Mouse (Mus musculus) heart, postnatal 25 days (tissue): ENCODE data around the gene Fam189b. TPM values are rescaled to one million over a fixed set of nuclear protein-coding genes. Genes with fewer than 3 reads are reported as not detected.
"Not testable (repeated sequence)": the region's sequence is repeated elsewhere in the genome, so short reads cannot be mapped to it uniquely, and the experiment has no call there.

Experiments used
- DNase-seq: peaks from one replicate; pipeline ENCODE4 v3.0.0; 2022; ENCODE audit warnings: low spot score
- intact Hi-C: fragments of 180-260 bp; cut with DNase I; formaldehyde crosslinking; loops from one replicate; pipeline ENCODE4 v1.15.1; 2025
- total RNA-seq, 2 experiments: library from RNA; stranded (reverse); gene quantifications; 2 replicates each; pipeline ENCODE4 v1.2.3; 2021

The Fam189b gene
- total RNA-seq, result 1 to 10 TPM; 5.2 to 5.7 TPM

DNA sequence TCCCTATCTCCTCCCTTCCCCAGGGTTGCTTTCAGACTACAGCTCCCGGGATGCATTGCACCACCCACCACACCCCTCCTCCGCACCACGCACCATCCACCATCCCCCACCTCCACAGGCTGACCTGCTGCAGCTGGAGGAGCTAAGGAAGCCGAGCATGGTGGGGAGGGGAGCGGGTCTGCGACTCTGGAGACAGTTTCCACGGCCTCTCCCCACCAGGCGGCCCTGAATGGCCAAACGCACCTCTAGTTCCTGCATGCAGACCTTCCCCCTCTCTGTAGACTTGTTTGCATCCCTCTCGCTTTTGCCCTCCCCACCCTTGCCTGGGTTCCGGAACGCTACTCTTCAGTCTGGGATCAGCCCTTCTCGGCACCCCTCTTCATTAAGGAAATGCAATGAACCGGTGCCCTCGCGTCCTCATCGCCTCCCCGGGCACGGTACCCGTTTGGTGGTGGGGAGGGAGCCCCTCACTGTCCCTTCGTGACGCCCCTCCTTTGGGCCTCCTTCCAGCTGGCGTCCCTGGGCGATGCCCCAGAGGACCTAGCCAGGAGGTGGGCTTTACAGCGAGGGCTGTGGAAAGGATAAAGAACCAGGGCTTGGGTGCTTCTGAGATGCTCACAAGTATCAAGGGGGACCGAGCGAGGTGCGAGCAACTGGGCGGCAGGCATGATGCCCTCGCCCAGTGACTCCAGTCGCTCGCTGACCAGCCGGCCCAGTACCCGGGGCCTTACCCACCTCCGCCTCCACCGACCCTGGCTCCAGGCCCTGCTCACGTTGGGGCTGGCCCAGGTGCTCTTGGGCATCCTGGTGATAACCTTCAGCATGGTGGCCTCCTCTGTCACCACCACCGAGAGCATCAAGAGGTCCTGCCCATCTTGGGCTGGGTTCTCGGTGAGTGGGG lies at the start of gene Fam189b:
Gene Fam189b, plus strand, starts transcription at position 86 of the 901 bp plus-strand sequence.
- intact Hi-C loops, result no loop called here
- DNase-seq, result peak; percentile 75

DNA sequence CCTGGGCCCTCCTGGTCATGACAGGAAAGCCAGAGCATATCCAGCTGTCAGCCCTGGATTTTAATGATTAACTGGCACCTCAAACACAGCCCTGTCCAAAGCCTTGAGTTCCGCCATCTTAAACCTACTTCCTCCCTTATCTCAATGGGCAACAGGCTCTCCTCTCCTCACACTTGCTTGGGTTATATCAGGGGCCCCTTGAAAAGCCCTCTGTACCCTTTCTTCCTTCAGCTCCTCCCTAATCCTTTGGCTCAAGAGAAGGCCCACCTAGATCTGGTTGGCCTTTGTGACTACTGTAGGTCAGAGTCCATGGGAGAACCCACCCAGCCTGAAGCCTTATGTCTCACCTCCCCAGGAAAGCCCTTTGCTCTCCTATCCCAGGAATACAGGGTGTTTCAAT lies 49.2 kb upstream of the Fam189b start:
- DNase-seq, result no peak

DNA sequence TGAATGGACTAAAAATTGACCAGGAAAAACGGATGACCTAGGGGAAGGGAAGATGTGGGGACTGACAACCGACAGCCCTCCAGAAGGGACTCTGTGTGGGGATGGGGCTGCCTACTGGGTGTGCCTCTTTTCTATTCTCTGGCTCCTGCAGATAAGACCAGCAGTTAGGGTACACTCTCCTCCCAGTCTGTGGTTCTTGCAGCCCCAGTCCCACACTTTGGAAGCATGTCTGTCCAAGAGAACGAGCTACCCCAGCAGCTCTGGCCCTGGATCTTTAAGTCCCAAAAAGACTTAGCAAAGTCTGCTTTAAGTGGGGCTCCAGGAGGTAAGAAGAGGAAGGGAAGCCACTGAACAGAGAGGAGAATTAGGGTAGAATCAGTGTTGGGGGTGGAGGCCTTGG lies 47.0 kb upstream of the Fam189b start, which contains the start of gene Pklr:
Gene Pklr, plus strand, starts transcription at position 185 of the 400 bp plus-strand sequence.
- intact Hi-C loops, result no loop called here

More for the DNA sequence above, 49.2 kb upstream of the Fam189b start:
- intact Hi-C loops, result no loop called here

DNA sequence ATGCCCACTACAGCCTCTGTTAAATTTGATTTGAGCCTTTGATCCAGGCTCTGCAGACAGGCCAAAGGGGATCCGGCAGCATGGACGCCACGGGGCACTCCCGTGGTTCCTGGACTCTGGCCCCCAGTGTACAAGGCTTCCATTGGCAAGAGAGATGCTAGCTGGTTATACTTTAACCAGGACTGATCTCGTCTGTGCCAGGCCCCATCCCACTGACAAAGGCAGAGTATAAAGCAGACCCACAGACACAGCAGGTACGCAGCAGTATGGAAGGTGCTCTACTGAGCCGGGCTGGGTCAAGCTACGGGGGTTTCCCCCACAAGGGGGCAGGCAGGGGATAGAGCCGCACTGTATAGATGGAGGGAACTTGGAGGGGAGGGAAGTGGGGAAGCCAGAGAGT lies 46.6 kb upstream of the Fam189b start:
- intact Hi-C loops, result no loop called here
- DNase-seq, result no peak

More for the DNA sequence above, 47.0 kb upstream of the Fam189b start, which contains the start of gene Pklr:
- no peak for DNase-seq

DNA sequence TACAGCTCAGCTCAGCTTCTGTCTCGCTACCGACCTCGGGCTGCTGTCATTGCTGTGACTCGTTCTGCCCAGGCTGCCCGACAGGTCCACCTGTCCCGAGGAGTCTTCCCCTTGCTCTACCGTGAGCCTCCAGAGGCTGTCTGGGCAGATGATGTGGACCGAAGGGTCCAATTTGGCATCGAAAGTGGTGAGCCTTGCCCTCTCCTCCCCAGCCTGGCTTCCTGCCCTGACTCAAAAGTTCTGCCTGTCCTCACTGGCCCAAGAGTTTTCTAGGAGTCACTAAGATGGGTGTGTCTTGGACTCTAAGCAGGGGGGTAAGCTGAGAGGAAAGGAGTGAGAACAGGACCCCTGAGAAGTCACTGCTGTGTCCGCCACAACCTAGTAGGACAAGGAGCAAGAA lies 38.1 kb upstream of the Fam189b start:
- DNase-seq, result no peak
- intact Hi-C loops, result no loop called here

DNA sequence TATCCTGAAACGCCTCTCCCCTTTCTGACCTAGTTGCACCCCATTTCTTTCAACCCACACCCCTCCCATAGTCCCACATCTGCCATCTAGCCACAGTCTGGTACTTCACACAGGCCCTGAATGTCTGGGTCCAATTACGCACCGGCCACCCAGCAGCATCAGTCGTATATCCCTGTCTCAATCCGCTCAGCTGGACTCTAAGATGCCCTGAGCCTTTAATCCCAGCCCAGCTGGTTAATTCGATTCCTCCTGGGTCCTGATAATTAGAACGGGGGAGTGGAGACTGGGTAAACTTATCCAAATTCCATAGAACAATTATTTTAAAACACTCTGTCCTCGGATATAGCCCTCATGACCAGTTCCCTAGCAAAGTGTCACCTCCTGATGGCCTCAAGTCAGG lies 37.4 kb upstream of the Fam189b start:
- DNase-seq, result no peak
- intact Hi-C loops, result no loop called here

DNA sequence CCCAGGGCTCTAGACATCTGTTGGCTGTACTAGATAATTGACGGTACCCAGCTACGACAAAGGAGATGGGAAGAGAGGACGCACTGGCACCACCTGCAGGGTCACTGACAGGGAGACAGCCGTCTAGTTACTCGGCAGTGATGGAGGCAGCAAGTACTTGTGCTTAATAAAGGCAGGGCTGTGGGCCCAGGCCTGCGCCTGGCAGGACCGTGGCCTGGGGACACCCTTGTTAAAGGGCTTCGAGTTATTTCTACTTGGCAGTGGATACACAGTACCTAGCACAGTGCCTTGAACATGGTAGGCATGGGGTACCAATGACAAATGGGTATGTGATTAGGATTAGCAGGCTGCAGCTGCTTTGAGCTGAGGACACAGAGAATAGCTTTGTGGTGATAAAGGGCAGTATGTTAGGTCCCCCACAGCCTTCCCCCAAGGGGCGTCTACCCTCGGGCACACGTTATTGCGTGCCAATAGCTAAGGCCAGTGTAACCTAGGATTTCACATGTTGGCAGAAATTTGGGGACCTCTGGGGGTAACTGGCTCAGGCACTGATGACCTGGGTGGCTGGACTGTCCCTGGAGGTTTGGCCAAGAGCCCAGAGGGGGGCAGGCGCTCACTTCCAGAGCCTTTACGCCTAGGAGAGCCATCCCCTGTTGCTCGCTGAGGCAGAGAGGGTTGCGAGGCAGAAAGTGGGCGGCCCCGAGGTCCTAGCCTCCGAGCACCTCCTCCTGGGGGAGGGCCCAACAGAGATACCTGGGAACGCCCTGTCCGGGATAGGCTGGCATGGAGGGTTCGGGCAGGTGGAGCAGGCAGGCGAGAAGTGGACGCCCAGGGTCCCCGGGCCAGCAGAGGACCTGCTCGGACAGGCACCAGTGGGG lies 35.6 kb upstream of the Fam189b start:
- intact Hi-C loops, result no loop called here
- no peak for DNase-seq

DNA sequence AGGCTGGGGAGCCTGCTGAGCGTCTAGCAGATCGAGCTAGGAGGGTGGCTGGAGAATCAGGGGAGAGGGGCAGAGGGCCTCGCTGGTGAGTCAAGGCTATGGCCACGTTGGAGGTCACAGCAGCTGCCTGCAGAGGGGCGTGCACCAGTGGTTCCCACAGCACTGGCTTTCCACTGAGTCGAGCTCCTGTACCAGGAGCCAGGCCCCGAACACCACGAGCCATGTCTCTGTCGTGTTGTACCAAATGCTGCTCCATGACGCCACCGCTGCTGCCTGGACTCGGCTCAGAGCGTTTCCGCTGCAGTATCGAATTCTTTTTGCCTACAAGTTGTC lies 35.0 kb upstream of the Fam189b start:
- DNase-seq, result no peak
- intact Hi-C loops, result no loop called here

DNA sequence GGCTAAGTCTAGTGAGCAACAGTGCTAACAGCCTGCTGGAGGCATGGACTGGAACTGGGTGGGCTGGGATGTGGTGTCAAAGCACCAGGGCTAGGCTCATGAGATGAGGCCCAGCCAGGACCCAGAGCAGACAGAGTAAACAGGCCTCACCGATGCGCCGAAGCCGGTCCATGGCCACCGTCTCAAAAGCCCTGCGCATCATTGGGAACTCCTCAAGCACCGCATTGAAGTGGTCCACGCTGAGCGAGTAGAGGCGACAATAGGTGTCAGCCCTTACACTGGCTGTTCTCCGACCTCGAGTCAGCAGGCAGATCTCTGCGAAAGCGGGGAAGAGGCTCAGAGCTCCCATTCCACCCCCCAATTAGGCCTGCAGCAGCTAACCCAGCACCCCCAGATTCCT lies 34.4 kb upstream of the Fam189b start:
- DNase-seq, result no peak
- intact Hi-C loops, result no loop called here

DNA sequence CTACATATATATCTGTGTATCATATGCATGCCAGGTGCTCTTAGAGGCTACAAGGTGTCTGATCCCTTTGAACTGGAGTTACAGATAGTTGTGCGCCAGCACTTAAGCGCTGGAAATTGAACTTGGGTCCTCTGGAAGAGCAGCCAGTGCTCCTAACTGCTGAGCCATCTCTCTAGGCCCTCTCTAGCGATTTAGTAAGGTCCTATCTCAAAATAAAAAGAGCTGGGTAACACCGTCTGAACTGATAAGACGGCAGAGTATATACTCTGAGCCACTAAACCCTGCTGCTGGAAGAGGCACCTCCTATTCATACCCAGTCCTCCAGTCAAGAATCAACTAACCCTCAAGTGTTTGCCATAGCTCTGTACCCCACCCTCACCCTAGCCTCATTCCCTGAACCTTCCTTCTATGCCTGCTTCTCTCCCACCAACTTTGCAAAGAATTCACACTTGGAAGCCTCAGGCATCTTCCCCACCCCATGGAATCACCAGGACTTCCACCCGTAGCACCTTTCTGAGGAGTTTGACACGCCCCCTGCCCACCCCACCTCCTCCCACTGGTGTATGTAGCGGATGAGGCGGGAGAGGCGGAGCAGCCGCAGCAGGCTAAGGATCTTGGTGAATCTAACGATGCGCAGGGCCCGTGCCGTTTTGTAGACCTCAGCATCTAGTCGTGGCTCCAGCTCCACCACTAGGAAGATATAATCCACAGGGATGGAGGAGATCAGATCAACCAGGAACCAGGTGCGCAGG lies 30.7 kb upstream of the Fam189b start:
- intact Hi-C loops, result no loop called here
- no peak for DNase-seq

DNA sequence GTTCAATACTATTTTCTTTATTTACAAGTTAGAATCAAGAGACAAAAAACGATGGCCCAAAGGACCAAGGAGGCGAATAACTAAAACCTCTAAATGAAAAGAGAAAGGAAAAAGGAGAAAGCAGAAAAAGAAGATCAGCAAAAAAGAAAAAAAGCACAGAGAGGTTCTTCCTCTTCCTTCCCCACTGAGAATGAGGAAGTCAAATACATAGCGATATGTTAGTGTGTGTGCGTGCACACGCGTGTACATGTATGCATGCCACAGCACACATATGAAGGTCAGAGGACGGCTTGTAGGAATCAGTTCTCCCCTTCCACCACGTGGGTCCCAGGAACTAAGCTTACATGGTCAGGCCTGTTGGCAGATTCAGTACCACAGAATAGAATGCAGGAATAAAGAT lies 26.0 kb upstream of the Fam189b start:
- intact Hi-C loops, result no loop called here
- DNase-seq, result no peak

DNA sequence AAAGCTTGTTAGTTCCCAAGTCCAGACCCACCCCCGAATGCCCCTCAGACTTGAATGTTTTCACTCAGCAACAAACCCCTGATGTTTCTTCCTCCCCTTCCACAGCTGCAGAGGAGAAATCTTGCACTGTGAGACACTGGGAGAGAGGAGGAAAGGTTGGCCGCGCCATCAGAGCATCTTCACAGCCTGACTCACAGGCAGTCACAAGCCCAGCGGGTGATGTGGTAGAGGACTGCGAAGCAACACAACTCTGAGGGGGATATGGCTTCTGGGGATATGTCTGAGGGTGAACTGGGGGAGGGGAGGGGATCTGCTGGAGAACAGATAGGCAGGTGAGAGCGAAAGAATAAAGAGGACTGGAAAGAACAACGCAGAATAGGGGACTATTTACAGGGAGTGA lies 24.3 kb upstream of the Fam189b start:
- intact Hi-C loops, result no loop called here

DNA sequence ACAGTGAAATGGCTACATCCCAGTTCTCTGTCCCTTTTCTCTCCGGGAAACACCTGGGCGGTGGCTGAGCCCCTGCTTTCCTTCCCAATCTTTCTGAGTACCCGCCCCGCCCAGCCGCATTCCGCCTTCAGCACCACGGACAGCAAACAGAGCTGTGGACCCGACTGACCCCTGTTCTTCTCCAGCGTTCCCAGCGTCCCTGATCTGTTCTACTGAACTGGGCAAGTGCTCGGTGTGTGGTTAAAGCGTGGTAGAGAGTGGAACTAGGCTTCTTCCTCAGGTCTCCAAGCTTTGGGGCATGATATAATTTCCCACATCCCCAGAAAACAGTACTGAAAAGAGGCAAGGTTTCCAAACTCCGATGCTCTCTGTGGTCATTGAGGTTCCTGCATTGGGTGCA lies 23.7 kb upstream of the Fam189b start:
- intact Hi-C loops, result no loop called here
- DNase-seq, result no peak

More for the DNA sequence above, 24.3 kb upstream of the Fam189b start:
- no peak for DNase-seq

DNA sequence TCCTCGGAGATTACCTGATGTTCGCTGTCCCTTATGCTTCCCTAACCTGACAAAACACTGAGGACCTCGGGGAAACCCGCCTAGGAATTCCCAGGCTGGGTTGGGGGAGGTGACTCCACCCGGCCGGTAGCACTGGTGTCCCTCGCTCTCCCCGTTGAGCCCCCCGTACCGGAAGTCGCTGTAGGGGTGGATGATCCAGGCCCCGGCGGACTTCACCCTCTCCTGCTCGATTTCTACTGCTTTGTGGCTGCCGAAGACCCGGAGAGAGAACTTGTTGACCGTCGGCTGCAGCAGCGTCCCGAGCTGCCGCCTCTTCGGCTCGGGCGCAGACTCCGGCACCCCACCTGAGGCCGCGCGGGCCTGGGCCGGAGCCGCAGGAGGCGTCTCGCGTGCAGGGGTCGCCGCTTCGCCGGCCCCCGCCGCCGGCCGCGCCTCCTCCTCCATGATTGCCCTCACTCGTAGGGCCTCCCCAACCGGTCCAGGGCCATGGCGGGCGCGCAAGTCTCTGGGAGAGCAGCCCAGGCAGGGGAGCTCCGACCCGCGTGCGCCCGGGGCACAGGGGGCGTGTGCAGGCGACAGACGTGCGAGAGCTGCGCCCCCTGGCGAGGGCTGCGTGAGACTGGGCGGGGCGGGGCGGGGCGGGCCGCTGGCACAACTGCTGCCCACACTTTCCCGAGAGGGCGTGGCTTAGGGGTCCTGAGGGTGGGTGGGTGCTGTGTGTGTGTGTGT lies 23.2 kb upstream of the Fam189b start, which contains the start of gene Hcn3:
Gene Hcn3, minus strand, starts transcription at position 581 of the 729 bp plus-strand sequence.
- intact Hi-C loops, result no loop called here
- DNase-seq, result no peak

DNA sequence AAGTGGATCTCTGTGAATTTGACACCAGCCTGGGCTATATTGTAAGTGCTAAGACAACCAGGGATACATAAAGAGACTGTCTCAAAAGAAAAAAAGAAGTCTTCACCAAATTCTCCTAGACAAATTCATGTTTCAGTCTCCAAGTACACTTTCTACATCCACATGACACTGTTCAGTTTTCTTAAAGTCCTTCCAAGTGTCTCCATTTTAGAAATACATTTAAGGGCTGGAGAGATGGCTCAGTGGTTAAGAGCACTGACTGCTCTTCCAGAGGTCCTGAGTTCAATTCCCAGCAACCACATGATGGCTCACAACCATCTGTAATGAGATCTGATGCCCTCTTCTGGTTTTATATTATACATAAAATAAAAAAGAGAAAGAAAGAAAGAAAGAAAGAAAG lies 21.7 kb upstream of the Fam189b start:
- intact Hi-C loops, DNase-seq: not testable (repeated sequence)

DNA sequence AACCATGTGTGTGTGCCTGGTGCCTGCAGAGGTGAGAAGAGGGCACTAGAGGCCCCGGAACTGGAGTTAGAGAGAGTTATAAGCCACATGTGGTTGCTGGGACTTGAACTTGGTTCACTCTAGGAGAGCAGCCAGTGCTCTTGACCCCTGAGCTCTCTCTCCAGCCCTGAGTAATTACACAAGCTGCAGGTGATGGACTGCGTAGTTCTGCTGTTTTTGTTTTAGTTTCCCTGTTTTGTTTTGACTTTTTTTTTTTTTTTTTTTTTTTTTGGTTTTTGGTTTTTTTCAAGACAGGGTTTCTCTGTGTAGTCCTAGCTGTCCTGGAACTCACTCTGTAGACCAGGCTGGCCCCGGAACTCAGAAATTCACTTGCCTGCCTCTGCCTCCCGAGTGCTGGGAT lies 21.2 kb upstream of the Fam189b start:
- intact Hi-C loops, result no loop called here
- no peak for DNase-seq

DNA sequence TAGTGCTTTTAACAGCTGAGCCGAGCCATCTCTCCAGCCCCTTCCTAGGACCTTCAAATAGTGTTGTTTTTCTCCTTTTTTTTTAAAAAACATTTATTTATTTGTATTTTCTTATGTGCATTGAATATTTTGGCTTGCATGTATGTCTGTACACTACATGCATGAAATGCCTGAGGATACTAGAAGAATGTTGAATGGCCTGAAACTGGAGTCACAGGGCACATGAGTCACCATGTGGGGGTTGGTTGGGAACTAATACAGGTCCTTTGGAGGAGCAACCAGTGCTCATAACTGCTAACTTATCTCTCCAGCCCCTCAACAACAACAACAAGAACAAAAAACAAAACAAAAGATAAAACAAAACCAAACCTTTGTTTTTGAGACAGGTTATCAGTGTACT lies 19.8 kb upstream of the Fam189b start:
- intact Hi-C loops, result no loop called here
- no peak for DNase-seq

DNA sequence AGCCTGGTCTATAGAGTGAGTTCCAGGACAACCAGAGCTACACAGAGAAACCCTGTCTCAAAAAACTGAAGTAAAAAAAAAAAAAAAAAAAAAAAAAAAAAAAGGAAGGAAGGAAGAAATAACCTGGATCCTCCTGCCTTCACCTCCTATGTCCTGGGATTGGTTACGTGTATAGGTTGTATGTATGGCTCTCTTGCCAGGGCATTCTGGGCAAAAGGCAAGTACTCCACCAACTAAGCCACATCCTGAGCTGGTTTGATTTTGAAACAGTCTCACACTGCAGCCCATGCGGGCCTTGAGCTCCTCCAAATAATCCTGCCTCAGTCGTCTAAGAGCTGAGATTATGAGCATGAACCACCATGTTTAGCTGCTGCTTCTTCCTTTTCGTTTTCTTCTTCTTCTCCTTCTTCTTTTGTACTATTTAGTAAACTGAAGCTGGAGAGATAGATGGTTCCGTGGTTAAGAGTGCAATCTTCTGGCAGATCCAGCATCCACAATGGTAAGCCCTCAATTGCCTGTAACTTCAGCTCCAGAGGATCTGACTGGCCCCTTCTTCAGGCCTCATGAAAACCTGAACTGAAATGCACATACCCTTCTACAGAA lies 19.2 kb upstream of the Fam189b start:
- DNase-seq, result no peak
- intact Hi-C loops, result no loop called here
